ENCODE assay signal across 26 mouse cellular contexts in genomic region chr3:33967184-33967583, GRCm38 (mm10).
"Had no signal": no experiment of that assay in that cellular context is flagged by ENCODE, and none has a peak within 500 bp of the region (broad histone marks: within the 10 kb centered on the region; RNA-seq: fewer than 3 reads in every experiment).

No protein-coding gene starts in this region.

- H3K9ac ChIP-seq: embryonic facial prominence, embryonic 12.5 days; embryonic facial prominence, embryonic 13.5 days; embryonic facial prominence, embryonic 15.5 days; forebrain, embryonic 12.5 days; forebrain, embryonic 13.5 days; forebrain, embryonic 15.5 days; forebrain, postnatal 0 days had no signal

- H3K4me1 ChIP-seq: embryonic facial prominence, embryonic 10.5 days; embryonic facial prominence, embryonic 12.5 days; embryonic facial prominence, embryonic 13.5 days; embryonic facial prominence, embryonic 15.5 days; forebrain, embryonic 10.5 days; forebrain, embryonic 12.5 days; forebrain, embryonic 13.5 days; forebrain, embryonic 15.5 days had no signal

- H3K36me3 ChIP-seq: embryonic facial prominence, embryonic 10.5 days; embryonic facial prominence, embryonic 12.5 days; embryonic facial prominence, embryonic 13.5 days; embryonic facial prominence, embryonic 15.5 days; forebrain, embryonic 10.5 days; forebrain, embryonic 12.5 days; forebrain, embryonic 15.5 days had no signal

- H3K27me3 ChIP-seq: embryonic facial prominence, embryonic 12.5 days; embryonic facial prominence, embryonic 13.5 days; embryonic facial prominence, embryonic 15.5 days; forebrain, embryonic 12.5 days; forebrain, embryonic 13.5 days; forebrain, embryonic 15.5 days had no signal

- H3K4me2 ChIP-seq: embryonic facial prominence, embryonic 12.5 days; embryonic facial prominence, embryonic 13.5 days; embryonic facial prominence, embryonic 15.5 days; forebrain, embryonic 12.5 days; forebrain, embryonic 13.5 days; forebrain, embryonic 15.5 days had no signal

- H3K4me3 ChIP-seq: embryonic facial prominence, embryonic 10.5 days; embryonic facial prominence, embryonic 12.5 days; embryonic facial prominence, embryonic 13.5 days; embryonic facial prominence, embryonic 15.5 days; erythroblast, embryonic 14.5 days; forebrain, embryonic 10.5 days; forebrain, embryonic 12.5 days; forebrain, embryonic 13.5 days; forebrain, embryonic 15.5 days; gastrocnemius, adult 2 months; heart, adult 2 months had no signal

- H3K27ac ChIP-seq: embryonic facial prominence, embryonic 10.5 days; embryonic facial prominence, embryonic 12.5 days; embryonic facial prominence, embryonic 13.5 days; embryonic facial prominence, embryonic 15.5 days; forebrain, embryonic 10.5 days; forebrain, embryonic 12.5 days; forebrain, embryonic 13.5 days; forebrain, embryonic 15.5 days; gastrocnemius, adult 2 months; heart, adult 2 months had no signal

- DNase-seq: cerebellum, adult 9-11 months; cerebellum, postnatal 10 days; cerebellum, postnatal 14 days; cerebellum, postnatal 25 days; cerebellum, postnatal 36 days; embryo, embryonic 11 days; forebrain, postnatal 0 days; gastrocnemius, adult 2 months; gastrocnemius, postnatal 10 days; gastrocnemius, postnatal 14 days; gastrocnemius, postnatal 25 days; gastrocnemius, postnatal 36 days; heart, adult 11 months; heart, adult 18-20 months; heart, adult 2 months had no signal

- H3K9me3 ChIP-seq: embryonic facial prominence, embryonic 10.5 days; embryonic facial prominence, embryonic 12.5 days; embryonic facial prominence, embryonic 13.5 days; embryonic facial prominence, embryonic 15.5 days; forebrain, embryonic 10.5 days; forebrain, embryonic 12.5 days; forebrain, embryonic 13.5 days; forebrain, embryonic 15.5 days had no signal

- ATAC-seq: forebrain, embryonic 13.5 days; forebrain, embryonic 14.5 days; forebrain, embryonic 15.5 days; forebrain, embryonic 16.5 days; forebrain, postnatal 0 days had no signal
